Mouse (Mus musculus) liver, adult 2 months (tissue): ENCODE measurements around the gene Ppp1r9a.

Experiments
- CTCF ChIP-seq: fragments of 200-500 bp; IDR thresholded peaks from 2 replicates; pipeline ENCODE4 v1.5.1; 2011; ENCODE audit warnings: low read depth, low read length, control low read depth
- POLR2A ChIP-seq: fragments of 200-500 bp; IDR thresholded peaks from 2 replicates; pipeline ENCODE4 v1.6.1; 2011; ENCODE audit warnings: low read length, control low read depth; ENCODE audit not compliant: insufficient read depth; ENCODE audit errors: extremely low read depth

DNA sequence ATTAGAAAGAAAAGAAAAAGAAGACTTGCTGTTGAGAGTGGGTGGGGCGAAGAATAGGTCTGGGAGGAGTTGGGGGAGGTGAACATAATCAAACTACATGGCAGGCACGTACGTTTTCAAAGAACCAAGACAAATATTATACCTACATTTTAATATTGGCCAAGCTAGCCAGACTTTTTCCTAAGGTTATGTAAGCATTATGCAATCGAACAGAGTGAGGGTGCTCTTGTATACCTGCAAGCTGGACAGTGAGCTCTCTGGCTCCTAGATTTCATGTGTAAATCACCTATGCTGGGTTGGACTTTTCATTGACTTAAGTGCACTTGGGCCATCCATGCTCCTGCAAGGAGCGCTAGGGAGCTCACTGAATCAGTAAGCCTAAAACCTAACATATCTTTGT lies 295.9 kb downstream of the Ppp1r9a start:
- TF ChIP-seq CTCF (no peak), POLR2A (no peak)
